Comparison of ENCODE assay signal across 9 mouse cellular contexts in the genomic region with DNA sequence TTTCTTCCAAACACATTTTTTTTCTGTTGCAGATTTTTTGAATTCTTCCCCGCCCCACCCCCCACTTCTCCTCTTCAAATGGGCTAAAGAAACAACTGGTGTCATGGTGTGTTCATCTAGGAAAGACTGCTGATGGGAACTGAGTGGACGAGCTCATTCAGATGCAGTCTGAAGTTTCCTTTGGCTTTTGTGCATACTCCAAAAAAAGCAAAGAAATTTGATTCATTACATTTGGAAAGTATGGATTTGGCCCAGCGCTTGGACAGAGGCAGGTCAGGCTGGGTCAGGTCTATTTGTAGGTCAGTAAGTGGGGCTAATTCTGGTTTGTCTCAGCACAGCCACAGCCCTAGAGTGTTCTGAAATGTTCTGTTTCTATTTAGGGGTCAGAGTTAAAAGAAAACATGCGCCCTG.
DNase-seq lines count a peak whose midpoint lies in the region; ATAC-seq lines count a peak whose summit lies in the region.
"Had no signal": no experiment of that assay in that cellular context is flagged by ENCODE, and none has a peak within 500 bp of the region (broad histone marks: within the 10 kb centered on the region; RNA-seq: fewer than 3 reads in every experiment).

No protein-coding gene starts in this region.

- H3K9me3 ChIP-seq in intestine, embryonic 16.5 days (ENCODE audit: control insufficient read depth, low read length) = no peaks in the 10 kb centered on the region
- H3K9me3 ChIP-seq: forebrain, embryonic 12.5 days; liver, embryonic 15.5 days had no signal

- no peaks in the 10 kb centered on the region for H3K27me3 ChIP-seq in intestine, embryonic 16.5 days (replicated peaks; ENCODE audit: control insufficient read depth, insufficient read depth, low read length)
- H3K27me3 ChIP-seq: liver, embryonic 15.5 days had no signal

- H3K4me1 ChIP-seq in intestine, embryonic 16.5 days (ENCODE audit: control insufficient read depth, insufficient read depth, low read length) = 0 out of 2 replicates have a peak, but pooled peaks cover 3% of the 10 kb centered on the region
- H3K4me1 ChIP-seq: liver, embryonic 15.5 days had no signal

- no peak overlapping the region for H3K4me2 ChIP-seq in intestine, embryonic 16.5 days (ENCODE audit: low read depth, low read length)
- H3K4me2 ChIP-seq: forebrain, embryonic 12.5 days; liver, embryonic 15.5 days had no signal

- no peaks in the 10 kb centered on the region for H3K36me3 ChIP-seq in intestine, embryonic 16.5 days (ENCODE audit: control insufficient read depth, insufficient read depth, low read length)
- H3K36me3 ChIP-seq: forebrain, embryonic 12.5 days; liver, embryonic 15.5 days had no signal

- peak; percentile 66 for ATAC-seq in intestine, embryonic 16.5 days
- ATAC-seq in monocyte, adult 5-6 weeks (replicated peaks; ENCODE audit: insufficient number of reproducible peaks, low FRiP score, low TSS enrichment, poor library complexity, severe bottlenecking) = no peak
- ATAC-seq in erythroblast, adult 5-6 weeks (replicated peaks; ENCODE audit: low FRiP score, poor library complexity, severe bottlenecking) = no peak

- H3K4me3 ChIP-seq in intestine, embryonic 16.5 days (ENCODE audit: low read length) = no peak overlapping the region
- H3K4me3 ChIP-seq: forebrain, embryonic 12.5 days; liver, embryonic 15.5 days had no signal

- no peak overlapping the region for H3K9ac ChIP-seq in intestine, embryonic 16.5 days (ENCODE audit: low read depth, low read length)
- H3K9ac ChIP-seq: forebrain, embryonic 12.5 days; liver, embryonic 15.5 days had no signal

- no peak overlapping the region for H3K27ac ChIP-seq in intestine, embryonic 16.5 days (ENCODE audit: low read length)
- H3K27ac ChIP-seq: forebrain, embryonic 12.5 days; liver, embryonic 15.5 days had no signal

- peak; percentile 50 for DNase-seq in embryo, embryonic 9.5 days (ENCODE audit: extremely low spot score)
- peak; percentile 9 to 29 for DNase-seq in gastrocnemius, adult 8-10 months (ENCODE audit: low spot score in 2 of 2)
- peak; percentile 77 for DNase-seq in lung, postnatal 10 days
- DNase-seq in ovary, postnatal 36 days (ENCODE audit: low spot score) = no peak

- 39% methylated on average over 4 of the region's 4 CpGs for WGBS in intestine, embryonic 16.5 days
